Mouse (Mus musculus): ENCODE results near the gene Fkbp11.

Gene Fkbp11

GRCm38 (mm10) chr15:98692171-98692715 lies 35.8 kb downstream of the Fkbp11 start:
- 45% methylated on average over 11 of the region's 11 CpGs for WGBS

GRCm38 (mm10) chr15:98691486-98692147 lies 36.4 kb downstream of the Fkbp11 start:
- WGBS: 50% methylated on average over 7 of the region's 7 CpGs

GRCm38 (mm10) chr15:98689682-98690081 lies 38.3 kb downstream of the Fkbp11 start:
- 48% methylated on average over 2 of the region's 2 CpGs for WGBS

GRCm38 (mm10) chr15:98685926-98686325 lies 42.1 kb downstream of the Fkbp11 start:
- 71% methylated on average over 3 of the region's 3 CpGs for WGBS

GRCm38 (mm10) chr15:98683746-98684145 lies 44.3 kb downstream of the Fkbp11 start:
- 92% methylated on average over 1 of the region's 1 CpGs for WGBS

GRCm38 (mm10) chr15:98683177-98683576 lies 44.8 kb downstream of the Fkbp11 start:
- WGBS: 65% methylated on average over 10 of the region's 10 CpGs

GRCm38 (mm10) chr15:98681633-98682032 lies 46.4 kb downstream of the Fkbp11 start:
- WGBS: 90% methylated on average over 7 of the region's 7 CpGs

- WGBS: 52% methylated on average over 8 of the region's 8 CpGs
These were observed 47.3 kb downstream of the Fkbp11 start for GRCm38 (mm10) chr15:98680660-98681059.

GRCm38 (mm10) chr15:98677977-98678376 lies 50.0 kb downstream of the Fkbp11 start:
- WGBS: 68% methylated on average over 7 of the region's 7 CpGs

- under 1% methylated on average over 37 of the region's 37 CpGs for WGBS
These were observed 50.9 kb downstream of the Fkbp11 start, which contains the start of gene Rnd1 for GRCm38 (mm10) chr15:98676940-98677728. TSS of gene Rnd1 (minus strand) at chr15:98677461.

GRCm38 (mm10) chr15:98676471-98676870 lies 51.5 kb downstream of the Fkbp11 start:
- whole genome bisulfite sequencing: 1% methylated on average over 9 of the region's 9 CpGs

GRCm38 (mm10) chr15:98675634-98676250 lies 52.3 kb downstream of the Fkbp11 start:
- WGBS: 6% methylated on average over 14 of the region's 14 CpGs

GRCm38 (mm10) chr15:98674994-98675545 lies 52.9 kb downstream of the Fkbp11 start:
- 11% methylated on average over 11 of the region's 11 CpGs for WGBS
